Mouse (Mus musculus) forebrain, embryonic 16.5 days (tissue): ENCODE results near the gene Atrn. TPM values are rescaled to one million over a fixed set of nuclear protein-coding genes. Genes with fewer than 3 reads are reported as not detected.

Source experiments
- ATAC-seq: fragments of 200-750 bp; cut with Nextera tagmentation; 2 replicates; pipeline ENCODE4 v1.8.0; 2017; ENCODE audit warnings: mild to moderate bottlenecking, moderate library complexity
- H3K27ac ChIP-seq: fragments of 300-500 bp; sonication (generic); 2 replicates; pipeline ENCODE4 v1.5.1; 2014; ENCODE audit warnings: low read length, control low read depth
- H3K27me3 ChIP-seq: fragments of 300-500 bp; sonication (generic); replicated peaks from 2 replicates; pipeline ENCODE4 v1.6.1; 2014; ENCODE audit warnings: low read length; ENCODE audit not compliant: control insufficient read depth, insufficient read depth
- H3K36me3 ChIP-seq: fragments of 300-500 bp; sonication (generic); 2 replicates; pipeline ENCODE4 v1.6.1; 2014; ENCODE audit not compliant: control insufficient read depth, insufficient read depth
- H3K4me1 ChIP-seq: fragments of 300-500 bp; sonication (generic); replicated peaks from 2 replicates; pipeline ENCODE4 v1.6.1; 2014; ENCODE audit warnings: low read length; ENCODE audit not compliant: control insufficient read depth, insufficient read depth
- H3K4me2 ChIP-seq: fragments of 300-500 bp; sonication (generic); 2 replicates; pipeline ENCODE4 v1.6.1; 2014; ENCODE audit warnings: mild to moderate bottlenecking, low read length, control low read depth
- H3K4me3 ChIP-seq: fragments of 300-500 bp; sonication (generic); replicated peaks from 2 replicates; pipeline ENCODE4 v1.5.1; 2014; ENCODE audit warnings: mild to moderate bottlenecking, low read length, control low read depth
- H3K9ac ChIP-seq: fragments of 300-500 bp; sonication (generic); replicated peaks from 2 replicates; pipeline ENCODE4 v1.6.1; 2014; ENCODE audit warnings: low read depth, low read length, control low read depth
- H3K9me3 ChIP-seq: fragments of 300-500 bp; sonication (generic); 2 replicates; pipeline ENCODE4 v1.6.1; 2016; ENCODE audit warnings: low read length; ENCODE audit not compliant: control insufficient read depth
- WGBS: fragments of 180-500 bp; shearing (Covaris S2); extraction: QIAGEN DNeasy Blood & Tissue Kit; methylation state at CpG from one replicate; pipeline ENCODE4 v1.1.7; 2014; 5-methylcytosine and 5-hydroxymethylcytosine counted together
- polyA plus RNA-seq: library from polyadenylated mRNA; unstranded; fragments of >200 nt; fragmentation: Nextera tagmentation; extraction: Ambion mirVana; gene quantifications from 2 replicates; pipeline ENCODE4 v1.2.1, GENCODE M21; 2015

The Atrn gene
- polyA plus RNA-seq, 1 experiment from 2014 or later = 14.8 TPM

GRCm38 (mm10) chr2:130929994-130930393 lies 23.7 kb downstream of the Atrn start:
- H3K27me3 ChIP-seq = no peaks in the 10 kb centered on the region
- WGBS = 93% methylated on average over 5 of the region's 5 CpGs
- H3K9ac ChIP-seq = no peak overlapping the region
- no peak for ATAC-seq
- H3K4me1 ChIP-seq = no peaks in the 10 kb centered on the region
- H3K27ac ChIP-seq = no peak overlapping the region
- H3K9me3 ChIP-seq = no peaks in the 10 kb centered on the region
- no peak overlapping the region for H3K4me2 ChIP-seq
- no peak overlapping the region for H3K4me3 ChIP-seq
- H3K36me3 ChIP-seq = no peaks in the 10 kb centered on the region

- ATAC-seq = no peak
Observed at GRCm38 (mm10) chr2:130932865-130933264, 26.6 kb downstream of the Atrn start.

GRCm38 (mm10) chr2:130949781-130950180 lies 43.5 kb downstream of the Atrn start:
- Histone ChIP-seq H3K4me2 (no peak overlapping the region), H3K9ac (no peak overlapping the region), H3K27ac (no peak overlapping the region), H3K4me3 (no peak overlapping the region), H3K36me3 (no peaks in the 10 kb centered on the region), H3K27me3 (no peaks in the 10 kb centered on the region), H3K9me3 (no peaks in the 10 kb centered on the region), H3K4me1 (no peaks in the 10 kb centered on the region)
- 74% methylated on average over 2 of the region's 2 CpGs for WGBS
- ATAC-seq = no peak

More at GRCm38 (mm10) chr2:130932865-130933264, 26.6 kb downstream of the Atrn start:
- H3K27ac ChIP-seq = no peak overlapping the region
- no peak overlapping the region for H3K4me3 ChIP-seq
- WGBS = 89% methylated on average over 12 of the region's 12 CpGs
- no peaks in the 10 kb centered on the region for H3K9me3 ChIP-seq
- H3K27me3 ChIP-seq = no peaks in the 10 kb centered on the region
- no peak overlapping the region for H3K9ac ChIP-seq
- H3K36me3 ChIP-seq = no peaks in the 10 kb centered on the region
- H3K4me2 ChIP-seq = no peak overlapping the region
- no peaks in the 10 kb centered on the region for H3K4me1 ChIP-seq

GRCm38 (mm10) chr2:130950548-130950947 lies 44.3 kb downstream of the Atrn start:
- Histone ChIP-seq H3K4me2 (no peak overlapping the region), H3K4me3 (no peak overlapping the region), H3K9me3 (no peaks in the 10 kb centered on the region), H3K36me3 (no peaks in the 10 kb centered on the region), H3K9ac (no peak overlapping the region), H3K27me3 (no peaks in the 10 kb centered on the region), H3K27ac (no peak overlapping the region), H3K4me1 (no peaks in the 10 kb centered on the region)
- WGBS = 3% methylated on average over 1 of the region's 1 CpGs
- ATAC-seq = peak; percentile 77; the same call in 1 of the 2 replicates

GRCm38 (mm10) chr2:130958906-130959305 lies 52.6 kb downstream of the Atrn start:
- H3K9ac ChIP-seq = no peak overlapping the region
- no peaks in the 10 kb centered on the region for H3K4me1 ChIP-seq
- no peak overlapping the region for H3K27ac ChIP-seq
- WGBS = 91% methylated on average over 2 of the region's 2 CpGs
- H3K4me3 ChIP-seq = no peak overlapping the region
- H3K27me3 ChIP-seq = no peaks in the 10 kb centered on the region
- H3K9me3 ChIP-seq = no peaks in the 10 kb centered on the region
- H3K36me3 ChIP-seq = peaks cover 2% of the 10 kb centered on the region; the same call in 1 of the 2 replicates
- ATAC-seq = no peak
- H3K4me2 ChIP-seq = no peak overlapping the region

- Histone ChIP-seq H3K9ac (no peak overlapping the region), H3K27ac (no peak overlapping the region), H3K4me1 (no peaks in the 10 kb centered on the region), H3K4me3 (no peak overlapping the region), H3K27me3 (no peaks in the 10 kb centered on the region), H3K36me3 (peaks cover 5% of the 10 kb centered on the region), H3K4me2 (no peak overlapping the region), H3K9me3 (no peaks in the 10 kb centered on the region)
- ATAC-seq = peak; percentile 33; the same call in 1 of the 2 replicates
Observed at GRCm38 (mm10) chr2:130961851-130962250, 55.6 kb downstream of the Atrn start.

GRCm38 (mm10) chr2:130965042-130965441 lies 58.7 kb downstream of the Atrn start:
- H3K36me3 ChIP-seq = peaks cover 3% of the 10 kb centered on the region; the same call in 1 of the 2 replicates
- H3K27me3 ChIP-seq = no peaks in the 10 kb centered on the region
- no peaks in the 10 kb centered on the region for H3K9me3 ChIP-seq
- WGBS = 100% methylated on average over 1 of the region's 1 CpGs
- no peak overlapping the region for H3K9ac ChIP-seq
- ATAC-seq = no peak
- H3K4me3 ChIP-seq = no peak overlapping the region
- H3K27ac ChIP-seq = no peak overlapping the region
- H3K4me1 ChIP-seq = no peaks in the 10 kb centered on the region
- no peak overlapping the region for H3K4me2 ChIP-seq

GRCm38 (mm10) chr2:130971030-130971429 lies 64.7 kb downstream of the Atrn start:
- no peak for ATAC-seq
- no peaks in the 10 kb centered on the region for H3K4me1 ChIP-seq
- no peak overlapping the region for H3K4me3 ChIP-seq
- H3K27me3 ChIP-seq = no peaks in the 10 kb centered on the region
- H3K9ac ChIP-seq = no peak overlapping the region
- no peak overlapping the region for H3K4me2 ChIP-seq
- H3K36me3 ChIP-seq = peaks cover 2% of the 10 kb centered on the region; the same call in 1 of the 2 replicates
- H3K9me3 ChIP-seq = no peaks in the 10 kb centered on the region
- WGBS = 93% methylated on average over 4 of the region's 4 CpGs
- H3K27ac ChIP-seq = no peak overlapping the region

GRCm38 (mm10) chr2:130972386-130972785 lies 66.1 kb downstream of the Atrn start:
- Histone ChIP-seq H3K36me3 (peaks cover 2% of the 10 kb centered on the region; the same call in 1 of the 2 replicates), H3K4me2 (no peak overlapping the region), H3K9ac (no peak overlapping the region), H3K4me1 (no peaks in the 10 kb centered on the region), H3K27ac (no peak overlapping the region), H3K4me3 (no peak overlapping the region), H3K27me3 (no peaks in the 10 kb centered on the region), H3K9me3 (no peaks in the 10 kb centered on the region)
- ATAC-seq = no peak
- 92% methylated on average over 4 of the region's 4 CpGs for WGBS

- peaks cover 2% of the 10 kb centered on the region; the same call in 1 of the 2 replicates for H3K36me3 ChIP-seq
- WGBS = 97% methylated on average over 1 of the region's 1 CpGs
Observed at GRCm38 (mm10) chr2:130974928-130975327, 68.6 kb downstream of the Atrn start.

More at GRCm38 (mm10) chr2:130974928-130975327, 68.6 kb downstream of the Atrn start:
- Histone ChIP-seq H3K27me3 (no peaks in the 10 kb centered on the region), H3K4me2 (no peak overlapping the region), H3K9ac (no peak overlapping the region), H3K27ac (no peak overlapping the region), H3K4me1 (no peaks in the 10 kb centered on the region), H3K4me3 (no peak overlapping the region), H3K9me3 (no peaks in the 10 kb centered on the region)
- ATAC-seq = no peak
